Mouse (Mus musculus): Measurements from ENCODE around the gene Atp13a5. TPM values are rescaled to one million over a fixed set of nuclear protein-coding genes. Genes with fewer than 3 reads are reported as not detected.

The Atp13a5 gene
- total and polyA plus RNA-seq, 3 experiments = not detected

DNA sequence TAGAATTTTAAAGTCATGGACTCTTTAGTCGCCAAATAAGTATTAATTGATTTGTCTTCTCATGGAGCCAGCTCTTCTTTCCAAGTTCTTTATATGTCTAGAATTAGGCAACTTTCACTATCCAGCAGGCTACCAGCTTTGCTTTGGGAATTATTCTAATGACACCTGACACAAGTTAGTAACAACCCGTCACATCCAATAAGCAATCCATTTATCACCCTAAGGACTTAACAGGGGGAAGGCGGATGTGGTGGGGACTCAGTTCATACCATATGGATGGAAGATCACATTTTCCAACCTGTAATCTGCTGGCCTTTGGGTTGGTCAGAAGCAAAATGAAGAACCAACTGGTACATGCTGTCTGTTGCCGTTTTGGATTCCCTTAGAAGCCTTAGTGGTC is 6.2 kb upstream of the Atp13a5 start:
- Histone ChIP-seq H3K27me3 (ENCODE audit: control insufficient read depth in 1 of 2, insufficient read depth in 2 of 2, low read length in 2 of 2) (no peaks in the 10 kb centered on the region), H3K4me3 (ENCODE audit: control insufficient read depth in 1 of 2, insufficient read depth in 1 of 2, low read depth in 2 of 2, low read length in 2 of 2) (no peak overlapping the region), H3K36me3 (ENCODE audit: control insufficient read depth in 1 of 2, insufficient read depth in 2 of 2, low read length in 2 of 2) (no peaks in the 10 kb centered on the region), H3K4me1 (ENCODE audit: control insufficient read depth in 1 of 2, insufficient read depth in 2 of 2, low read length in 2 of 2) (no peaks in the 10 kb centered on the region), H3K9ac (ENCODE audit: control insufficient read depth, low read depth, low read length, poor library complexity, severe bottlenecking) (no peak overlapping the region), H3K27ac (ENCODE audit: control insufficient read depth, low read depth, low read length) (no peak overlapping the region), H3K9me3 (replicated peaks; ENCODE audit: insufficient read depth, low read length) (no peaks in the 10 kb centered on the region), H3K79me2 (ENCODE audit: control insufficient read depth, insufficient read depth, low read length, poor library complexity) (no peaks in the 10 kb centered on the region)
- TF ChIP-seq MAZ (IDR thresholded peaks at IDR 0.05; ENCODE audit: low read depth, low read length) = no peak
- no peak for TF ChIP-seq POLR2AphosphoS5 (IDR thresholded peaks at IDR 0.05; ENCODE audit: borderline replicate concordance, low read depth, low read length)
- no peak for TF ChIP-seq MAFK (IDR thresholded peaks at IDR 0.05; ENCODE audit: borderline replicate concordance, low read depth, low read length)
- no peak for TF ChIP-seq SIN3A (IDR thresholded peaks at IDR 0.05; ENCODE audit: low read length)
- TF ChIP-seq BHLHE40 (IDR thresholded peaks at IDR 0.05; ENCODE audit: borderline replicate concordance, low read depth, low read length) = no peak
- no peak for TF ChIP-seq POLR2AphosphoS2 (IDR thresholded peaks at IDR 0.05; ENCODE audit: low read length)
- no peak for TF ChIP-seq TCF12 (IDR thresholded peaks at IDR 0.05; ENCODE audit: low read depth, low read length)
- TF ChIP-seq MAX (IDR thresholded peaks at IDR 0.05; ENCODE audit: low read length) = no peak
- no peak for DNase-seq (ENCODE audit: low read depth, low spot score)

DNA sequence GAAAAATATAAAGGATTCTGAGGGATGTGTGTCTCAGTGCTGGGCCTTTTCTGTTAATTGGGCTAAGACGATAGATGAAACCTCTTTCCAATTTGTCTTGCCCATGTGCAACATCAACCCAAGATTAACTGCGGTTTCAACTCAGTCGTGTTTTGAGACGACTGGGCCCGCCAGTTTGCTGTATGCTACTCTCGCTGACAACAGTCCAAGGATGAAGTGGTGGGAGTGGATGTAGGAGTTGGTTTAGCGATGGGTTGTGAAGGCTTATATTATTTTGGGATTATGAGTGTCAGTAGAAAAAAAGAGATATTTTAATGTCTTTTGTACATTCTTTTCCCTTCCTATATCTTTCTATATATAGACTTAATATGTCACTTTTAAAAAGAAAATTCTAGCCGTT is 3.9 kb downstream of the Atp13a5 start:
- Histone ChIP-seq H3K27me3 (ENCODE audit: control insufficient read depth in 1 of 2, insufficient read depth in 2 of 2, low read length in 2 of 2) (no peaks in the 10 kb centered on the region), H3K4me1 (ENCODE audit: control insufficient read depth in 1 of 2, insufficient read depth in 2 of 2, low read length in 2 of 2) (no peaks in the 10 kb centered on the region), H3K27ac (ENCODE audit: control insufficient read depth, low read depth, low read length) (no peak overlapping the region), H3K36me3 (ENCODE audit: control insufficient read depth in 1 of 2, insufficient read depth in 2 of 2, low read length in 2 of 2) (no peaks in the 10 kb centered on the region), H3K4me3 (ENCODE audit: control insufficient read depth in 1 of 2, insufficient read depth in 1 of 2, low read depth in 2 of 2, low read length in 2 of 2) (no peak overlapping the region), H3K9ac (ENCODE audit: control insufficient read depth, low read depth, low read length, poor library complexity, severe bottlenecking) (no peak overlapping the region), H3K9me3 (replicated peaks; ENCODE audit: insufficient read depth, low read length) (no peaks in the 10 kb centered on the region), H3K79me2 (ENCODE audit: control insufficient read depth, insufficient read depth, low read length, poor library complexity) (no peaks in the 10 kb centered on the region)
- DNase-seq (ENCODE audit: low read depth, low spot score) = no peak
- TF ChIP-seq CHD2 (IDR thresholded peaks at IDR 0.05; ENCODE audit: low read length) = no peak
- TF ChIP-seq POLR2AphosphoS5 (IDR thresholded peaks at IDR 0.05; ENCODE audit: borderline replicate concordance, low read depth, low read length) = no peak
- TF ChIP-seq POLR2A (IDR thresholded peaks at IDR 0.05; ENCODE audit: control insufficient read depth in 1 of 2, insufficient read depth in 1 of 2, low read depth in 1 of 2, low read length in 2 of 2, poor library complexity in 1 of 2) = no peak
- no peak for TF ChIP-seq RCOR1 (IDR thresholded peaks at IDR 0.05; ENCODE audit: low read depth, low read length)
- no peak for TF ChIP-seq JUND (IDR thresholded peaks at IDR 0.05; ENCODE audit: low read depth, low read length)
- no peak for TF ChIP-seq GABPA (IDR thresholded peaks at IDR 0.05; ENCODE audit: low read depth, low read length)
- no peak for TF ChIP-seq NELFE (IDR thresholded peaks at IDR 0.05; ENCODE audit: low read depth, low read length)
- TF ChIP-seq SMC3 (IDR thresholded peaks at IDR 0.05; ENCODE audit: low read depth, low read length) = no peak
- TF ChIP-seq MXI1 (IDR thresholded peaks at IDR 0.05; ENCODE audit: low read depth, low read length) = no peak
- TF ChIP-seq EP300 (IDR thresholded peaks at IDR 0.05; ENCODE audit: low read depth in 1 of 2, low read length in 2 of 2) = no peak
- TF ChIP-seq MYC (IDR thresholded peaks at IDR 0.05; ENCODE audit: low read depth, low read length) = no peak
- no peak for TF ChIP-seq E2F4 (IDR thresholded peaks at IDR 0.05; ENCODE audit: borderline replicate concordance, low read depth, low read length)
- TF ChIP-seq MAX (IDR thresholded peaks at IDR 0.05; ENCODE audit: low read length) = no peak
- TF ChIP-seq TAL1 (IDR thresholded peaks at IDR 0.05; ENCODE audit: low read length) = no peak
- TF ChIP-seq ETS1 (IDR thresholded peaks at IDR 0.05; ENCODE audit: low read depth, low read length) = no peak
- no peak for TF ChIP-seq TCF12 (IDR thresholded peaks at IDR 0.05; ENCODE audit: low read depth, low read length)
- no peak for TF ChIP-seq NRF1 (IDR thresholded peaks at IDR 0.05; ENCODE audit: insufficient read depth, low read depth, low read length, poor library complexity, severe bottlenecking)

Measured in MEL (cell line).